Mouse (Mus musculus) kidney, adult 2 months (tissue): Measurements from ENCODE around the gene Renbp. TPM values are rescaled to one million over a fixed set of nuclear protein-coding genes. Genes with fewer than 3 reads are reported as not detected.

ENCODE experiments used
- DNase-seq: peaks from one replicate; pipeline ENCODE4 v3.0.0; 2021
- H3K27ac ChIP-seq: fragments of 200-500 bp; 2 replicates; pipeline ENCODE4 v1.5.1; 2012; ENCODE audit warnings: low read depth, low read length, control low read depth, inconsistent platforms; ENCODE audit not compliant: insufficient read depth
- H3K27me3 ChIP-seq: fragments of 200-500 bp; replicated peaks from 2 replicates; pipeline ENCODE4 v1.6.1; 2012; ENCODE audit warnings: mild to moderate bottlenecking, moderate library complexity, low read length, inconsistent platforms; ENCODE audit not compliant: control insufficient read depth, insufficient read depth
- H3K36me3 ChIP-seq: fragments of 200-500 bp; 2 replicates; pipeline ENCODE4 v1.6.1; 2012; ENCODE audit warnings: mild to moderate bottlenecking, moderate library complexity, low read length, inconsistent platforms; ENCODE audit not compliant: control insufficient read depth, insufficient read depth
- H3K4me1 ChIP-seq: fragments of 200-500 bp; 2 replicates; pipeline ENCODE4 v1.6.1; 2011; ENCODE audit warnings: low read length; ENCODE audit not compliant: control insufficient read depth, insufficient read depth
- H3K4me3 ChIP-seq: fragments of 200-500 bp; 2 replicates; pipeline ENCODE4 v1.5.1; 2011; ENCODE audit warnings: mild to moderate bottlenecking, low read depth, low read length, control low read depth; ENCODE audit not compliant: insufficient read depth
- CTCF ChIP-seq: fragments of 200-500 bp; conservative IDR thresholded peaks from 2 replicates; pipeline ENCODE4 v1.5.1; 2011; ENCODE audit warnings: low read depth, mild to moderate bottlenecking, control low read depth, low read length, moderate library complexity, mixed read lengths; ENCODE audit not compliant: insufficient read depth, insufficient read length
- POLR2A ChIP-seq: fragments of 200-500 bp; IDR thresholded peaks from one replicate; pipeline ENCODE4 v1.6.1; 2011; ENCODE audit warnings: low read depth, low read length, control low read depth
- WGBS: fragments of 180-500 bp; shearing (Covaris S2); methylation state at CpG from one replicate; pipeline ENCODE4 v1.1.7; 2018; 5-methylcytosine and 5-hydroxymethylcytosine counted together
- polyA plus RNA-seq: library from polyadenylated mRNA; depleted of rRNA; stranded (reverse); fragments of >200 nt; gene quantifications from 2 replicates; pipeline ENCODE4 v1.2.3, GENCODE M21; 2012

Renbp gene
- polyA plus RNA-seq, 1 experiment: 144 TPM

- Histone ChIP-seq H3K36me3 (no peaks in the 10 kb centered on the region), H3K27me3 (no peaks in the 10 kb centered on the region), H3K4me3 (peak within 1 kb of the TSS; percentile 84), H3K27ac (peak within 1 kb of the TSS; percentile 66), H3K4me1 (0 out of 2 replicates have a peak, but pooled peaks cover 3% of the 10 kb centered on the region)
- DNase-seq: peak; percentile 93
- TF ChIP-seq POLR2A: no peak
- TF ChIP-seq CTCF: no peak
- WGBS: 1% methylated on average over 43 of the region's 43 CpGs
Observed at GRCm38 (mm10) chrX:73921823-73922549, 8.7 kb downstream of the Renbp start, which contains the start of the genes Arhgap4 and Naa10. TSS of gene Arhgap4 (minus strand) at chrX:73921870. TSS of gene Naa10 (minus strand) at chrX:73921944.

GRCm38 (mm10) chrX:73921285-73921822, 9.3 kb downstream of the Renbp start:
- H3K27me3 ChIP-seq: no peaks in the 10 kb centered on the region
- peak overlapping the region; percentile 66 for H3K27ac ChIP-seq
- under 1% methylated on average over 34 of the region's 34 CpGs for WGBS
- peak overlapping the region; percentile 84 for H3K4me3 ChIP-seq
- H3K36me3 ChIP-seq: no peaks in the 10 kb centered on the region
- TF ChIP-seq POLR2A: no peak
- TF ChIP-seq CTCF: no peak
- H3K4me1 ChIP-seq: 0 out of 2 replicates have a peak, but pooled peaks cover 3% of the 10 kb centered on the region
- no peak for DNase-seq

GRCm38 (mm10) chrX:73918631-73919030, 12.0 kb downstream of the Renbp start:
- DNase-seq: no peak
- Histone ChIP-seq H3K27me3 (no peaks in the 10 kb centered on the region), H3K4me1 (peaks cover 8% of the 10 kb centered on the region; the same call in 1 of the 2 replicates), H3K27ac (no peak overlapping the region), H3K36me3 (no peaks in the 10 kb centered on the region), H3K4me3 (no peak overlapping the region)
- no peak for TF ChIP-seq CTCF
- TF ChIP-seq POLR2A: no peak
- WGBS: 72% methylated on average over 5 of the region's 5 CpGs

GRCm38 (mm10) chrX:73916945-73917344, 13.7 kb downstream of the Renbp start:
- Histone ChIP-seq H3K27me3 (no peaks in the 10 kb centered on the region), H3K27ac (no peak overlapping the region), H3K36me3 (no peaks in the 10 kb centered on the region), H3K4me3 (no peak overlapping the region), H3K4me1 (peaks cover 5% of the 10 kb centered on the region; the same call in 1 of the 2 replicates)
- TF ChIP-seq POLR2A (no peak), CTCF (no peak)
- WGBS: 84% methylated on average over 8 of the region's 8 CpGs
- DNase-seq: no peak

GRCm38 (mm10) chrX:73914827-73915703, 15.6 kb downstream of the Renbp start:
- TF ChIP-seq POLR2A (no peak), CTCF (peak; percentile 41)
- H3K4me1 ChIP-seq: peaks cover 5% of the 10 kb centered on the region; the same call in 1 of the 2 replicates
- peak; percentile 98 for DNase-seq
- H3K27me3 ChIP-seq: no peaks in the 10 kb centered on the region
- WGBS: 9% methylated on average over 31 of the region's 31 CpGs
- peak overlapping the region; percentile 36 for H3K4me3 ChIP-seq
- peak overlapping the region; percentile 82 for H3K27ac ChIP-seq
- no peaks in the 10 kb centered on the region for H3K36me3 ChIP-seq

- Histone ChIP-seq H3K27me3 (no peaks in the 10 kb centered on the region), H3K4me3 (no peak overlapping the region), H3K27ac (peak overlapping the region; percentile 64), H3K36me3 (no peaks in the 10 kb centered on the region), H3K4me1 (peaks cover 7% of the 10 kb centered on the region; the same call in 1 of the 2 replicates)
- no peak for TF ChIP-seq POLR2A
- no peak for TF ChIP-seq CTCF
- 82% methylated on average over 2 of the region's 2 CpGs for WGBS
- DNase-seq: no peak
Observed at GRCm38 (mm10) chrX:73911588-73911987, 19.1 kb downstream of the Renbp start.

- H3K27ac ChIP-seq: peak overlapping the region; percentile 64
- 6% methylated on average over 23 of the region's 26 CpGs for WGBS
- TF ChIP-seq POLR2A (no peak), CTCF (no peak)
- DNase-seq: no peak
- peaks cover 7% of the 10 kb centered on the region; the same call in 1 of the 2 replicates for H3K4me1 ChIP-seq
- no peaks in the 10 kb centered on the region for H3K27me3 ChIP-seq
- H3K4me3 ChIP-seq: peak overlapping the region; percentile 32; the same call in 1 of the 2 replicates
- H3K36me3 ChIP-seq: no peaks in the 10 kb centered on the region
Observed at GRCm38 (mm10) chrX:73911156-73911555, 19.5 kb downstream of the Renbp start.
